Mouse (Mus musculus) G1E (cell line): Measurements from ENCODE around the gene Rinl.

Experiments
- CTCF ChIP-seq: IDR thresholded peaks from 2 replicates; pipeline ENCODE4 v1.5.1; 2012; ENCODE audit warnings: low read depth, low read length, inconsistent platforms, mixed read lengths
- GATA1 ChIP-seq: IDR thresholded peaks from 2 replicates; pipeline ENCODE4 v1.6.1; 2012; ENCODE audit warnings: borderline replicate concordance, low read length, inconsistent platforms, mixed read lengths
- GATA2 ChIP-seq: IDR thresholded peaks from 2 replicates; pipeline ENCODE4 v1.6.1; 2012; ENCODE audit warnings: low read depth, low read length, inconsistent platforms, borderline replicate concordance
- POLR2AphosphoS5 ChIP-seq: IDR thresholded peaks from 2 replicates; pipeline ENCODE4 v1.6.1; 2012; ENCODE audit warnings: low read depth, low read length, inconsistent platforms; ENCODE audit not compliant: insufficient replicate concordance
- TAL1 ChIP-seq: conservative IDR thresholded peaks from 2 replicates; pipeline ENCODE4 v1.6.1; 2012; ENCODE audit warnings: low read depth, low read length, inconsistent platforms, mixed read lengths

- TF ChIP-seq CTCF (no peak), GATA1 (no peak), POLR2AphosphoS5 (no peak), TAL1 (no peak), GATA2 (no peak)
Observed at GRCm38 (mm10) chr7:28829821-28830220, 41.1 kb downstream of the Rinl start.
